Mouse (Mus musculus): ENCODE results near the gene Bcar3. TPM values are rescaled to one million over a fixed set of nuclear protein-coding genes. Genes with fewer than 3 reads are reported as not detected.

Gene Bcar3
- polyA plus RNA-seq, 1 experiment = 93.8 TPM

DNA sequence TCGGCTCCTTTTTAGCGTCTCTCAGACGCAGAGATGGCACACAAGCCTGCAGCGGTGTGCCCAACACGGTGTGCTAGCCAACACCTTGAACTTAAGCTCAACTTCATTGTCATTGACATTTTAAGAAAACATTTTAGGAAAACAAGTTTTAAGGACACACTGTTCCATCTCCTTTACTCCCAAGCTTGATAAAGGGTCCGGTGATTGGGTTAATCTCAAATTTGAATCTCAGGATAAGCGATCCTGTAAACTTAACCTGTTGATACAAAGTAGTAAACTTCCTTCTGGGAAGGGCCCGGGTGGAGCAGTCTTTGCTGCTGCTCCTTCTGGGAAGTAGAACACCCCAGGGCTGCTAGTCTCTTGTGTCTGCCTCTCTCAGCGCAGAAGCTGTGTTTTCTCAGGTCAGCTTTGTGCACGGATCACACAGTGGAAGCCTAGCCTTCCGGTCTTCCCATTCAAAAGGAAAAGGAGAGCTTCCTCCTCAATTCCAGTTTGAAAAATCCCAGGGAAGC is 179.6 kb downstream of the Bcar3 start:
- 37% methylated on average over 11 of the region's 11 CpGs for WGBS
- H3K36me3 ChIP-seq (ENCODE audit: control insufficient read depth, insufficient read depth, low read length) = peaks cover 6% of the 10 kb centered on the region
- TF ChIP-seq POLR2A (IDR thresholded peaks at IDR 0.05; ENCODE audit: low read depth, low read length) (no peak), CTCF (IDR thresholded peaks at IDR 0.05; ENCODE audit: extremely low read depth, insufficient read length, insufficient replicate concordance, low read depth, low read length) (no peak)
- H3K4me3 ChIP-seq (ENCODE audit: low read depth, low read length) = no peak overlapping the region
- H3K27me3 ChIP-seq (ENCODE audit: control insufficient read depth, insufficient read depth, low read length) = no peaks in the 10 kb centered on the region
- H3K4me1 ChIP-seq (ENCODE audit: control insufficient read depth, insufficient read depth, insufficient read length, low read length) = peaks cover 48% of the 10 kb centered on the region
- H3K27ac ChIP-seq (ENCODE audit: insufficient read depth, low read depth, low read length) = peak overlapping the region; percentile 99

DNA sequence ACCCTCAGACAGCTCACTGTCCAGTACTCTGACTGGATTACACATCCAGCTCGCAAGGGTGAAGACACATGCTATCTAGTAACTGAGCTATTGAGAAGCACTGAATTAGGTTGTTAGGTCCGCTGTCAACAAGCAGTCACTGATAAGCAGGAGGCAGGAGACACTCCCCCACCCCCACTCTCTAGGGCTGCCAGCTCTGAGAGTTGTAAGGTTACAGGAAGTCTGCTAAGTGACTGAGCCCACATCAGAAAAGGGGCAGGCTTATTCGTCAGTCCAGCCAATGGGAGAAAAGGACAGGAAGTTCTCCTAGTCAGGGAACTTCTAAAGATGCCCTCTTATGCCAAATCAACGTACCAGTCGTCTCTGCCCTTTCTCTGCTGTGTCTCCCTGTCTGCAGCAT is 180.1 kb downstream of the Bcar3 start:
- WGBS = 7% methylated on average over 5 of the region's 5 CpGs
- no peaks in the 10 kb centered on the region for H3K27me3 ChIP-seq (ENCODE audit: control insufficient read depth, insufficient read depth, low read length)
- no peak overlapping the region for H3K4me3 ChIP-seq (ENCODE audit: low read depth, low read length)
- H3K4me1 ChIP-seq (ENCODE audit: control insufficient read depth, insufficient read depth, insufficient read length, low read length) = peaks cover 48% of the 10 kb centered on the region
- H3K36me3 ChIP-seq (ENCODE audit: control insufficient read depth, insufficient read depth, low read length) = peaks cover 6% of the 10 kb centered on the region
- TF ChIP-seq CTCF (IDR thresholded peaks at IDR 0.05; ENCODE audit: extremely low read depth, insufficient read length, insufficient replicate concordance, low read depth, low read length) (no peak), POLR2A (IDR thresholded peaks at IDR 0.05; ENCODE audit: low read depth, low read length) (no peak)
- peak overlapping the region; percentile 99 for H3K27ac ChIP-seq (ENCODE audit: insufficient read depth, low read depth, low read length)

DNA sequence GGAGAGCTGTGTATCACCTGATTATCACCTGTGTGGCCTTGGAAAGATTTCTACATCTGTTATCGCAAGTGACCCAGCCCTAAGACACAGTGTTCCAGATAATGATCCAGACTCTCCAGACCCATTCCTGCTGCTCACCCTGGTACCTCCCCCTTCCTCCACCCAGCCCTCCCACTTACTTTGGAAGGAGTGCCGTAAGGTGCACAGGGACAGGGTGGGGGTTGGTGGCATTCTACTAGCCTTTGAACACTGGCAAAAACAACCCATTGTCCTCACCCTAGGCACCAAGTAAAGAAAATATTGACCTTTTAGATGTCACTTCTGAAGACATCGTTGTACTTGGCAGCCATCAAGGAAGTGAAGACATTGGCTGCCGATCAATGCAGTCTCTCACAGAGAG is 180.9 kb downstream of the Bcar3 start:
- 24% methylated on average over 4 of the region's 4 CpGs for WGBS
- H3K27me3 ChIP-seq (ENCODE audit: control insufficient read depth, insufficient read depth, low read length) = no peaks in the 10 kb centered on the region
- no peak overlapping the region for H3K4me3 ChIP-seq (ENCODE audit: low read depth, low read length)
- H3K36me3 ChIP-seq (ENCODE audit: control insufficient read depth, insufficient read depth, low read length) = peaks cover 6% of the 10 kb centered on the region
- TF ChIP-seq CTCF (IDR thresholded peaks at IDR 0.05; ENCODE audit: extremely low read depth, insufficient read length, insufficient replicate concordance, low read depth, low read length) (no peak), POLR2A (IDR thresholded peaks at IDR 0.05; ENCODE audit: low read depth, low read length) (no peak)
- peaks cover 43% of the 10 kb centered on the region for H3K4me1 ChIP-seq (ENCODE audit: control insufficient read depth, insufficient read depth, insufficient read length, low read length)
- H3K27ac ChIP-seq (ENCODE audit: insufficient read depth, low read depth, low read length) = peak overlapping the region; percentile 99

DNA sequence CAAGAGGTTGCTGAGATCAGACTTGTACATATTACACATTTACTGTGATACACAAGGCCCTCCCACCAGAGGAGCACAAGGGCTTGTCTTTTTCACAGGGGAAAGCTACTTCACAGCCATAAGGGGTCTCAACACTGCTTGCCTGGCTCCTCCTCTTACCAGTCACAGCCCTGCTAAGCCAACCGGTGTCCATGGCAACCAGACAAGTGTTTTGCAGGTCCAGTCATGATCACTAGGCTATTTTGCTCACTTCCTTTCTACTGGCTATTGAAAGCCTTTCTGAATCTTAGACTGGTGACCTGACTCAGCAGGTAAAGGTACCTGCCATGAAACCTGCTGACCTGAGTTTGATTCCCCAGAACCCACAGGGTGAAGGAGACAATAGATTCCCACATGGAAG is 181.8 kb downstream of the Bcar3 start:
- 77% methylated on average over 1 of the region's 1 CpGs for WGBS
- peaks cover 6% of the 10 kb centered on the region for H3K36me3 ChIP-seq (ENCODE audit: control insufficient read depth, insufficient read depth, low read length)
- no peak overlapping the region for H3K4me3 ChIP-seq (ENCODE audit: low read depth, low read length)
- no peak for TF ChIP-seq CTCF (IDR thresholded peaks at IDR 0.05; ENCODE audit: extremely low read depth, insufficient read length, insufficient replicate concordance, low read depth, low read length)
- TF ChIP-seq POLR2A (IDR thresholded peaks at IDR 0.05; ENCODE audit: low read depth, low read length) = no peak
- H3K27ac ChIP-seq (ENCODE audit: insufficient read depth, low read depth, low read length) = peak overlapping the region; percentile 99
- no peaks in the 10 kb centered on the region for H3K27me3 ChIP-seq (ENCODE audit: control insufficient read depth, insufficient read depth, low read length)
- peaks cover 45% of the 10 kb centered on the region for H3K4me1 ChIP-seq (ENCODE audit: control insufficient read depth, insufficient read depth, insufficient read length, low read length)

DNA sequence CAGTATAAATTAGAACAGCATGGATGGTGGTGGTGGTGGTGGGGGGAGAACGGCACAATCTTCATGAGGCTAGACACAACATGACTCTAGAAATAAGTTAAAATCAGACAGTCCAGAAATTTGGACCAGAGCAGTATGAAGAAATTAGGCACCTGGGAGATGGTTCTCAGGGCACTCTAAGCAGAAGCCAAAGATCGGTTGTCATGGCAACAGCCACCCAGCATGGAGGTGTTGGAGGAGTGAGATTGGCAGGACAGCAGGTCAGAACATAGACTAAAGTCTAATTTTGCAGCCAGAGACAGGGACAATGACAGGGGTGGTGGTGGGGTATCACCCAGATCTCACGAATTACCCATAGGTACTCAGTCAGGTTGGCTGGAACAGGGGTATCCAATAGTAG is 182.7 kb downstream of the Bcar3 start:
- peaks cover 6% of the 10 kb centered on the region for H3K36me3 ChIP-seq (ENCODE audit: control insufficient read depth, insufficient read depth, low read length)
- no peak for TF ChIP-seq POLR2A (IDR thresholded peaks at IDR 0.05; ENCODE audit: low read depth, low read length)
- no peak for TF ChIP-seq CTCF (IDR thresholded peaks at IDR 0.05; ENCODE audit: extremely low read depth, insufficient read length, insufficient replicate concordance, low read depth, low read length)
- WGBS = 91% methylated on average over 3 of the region's 3 CpGs

DNA sequence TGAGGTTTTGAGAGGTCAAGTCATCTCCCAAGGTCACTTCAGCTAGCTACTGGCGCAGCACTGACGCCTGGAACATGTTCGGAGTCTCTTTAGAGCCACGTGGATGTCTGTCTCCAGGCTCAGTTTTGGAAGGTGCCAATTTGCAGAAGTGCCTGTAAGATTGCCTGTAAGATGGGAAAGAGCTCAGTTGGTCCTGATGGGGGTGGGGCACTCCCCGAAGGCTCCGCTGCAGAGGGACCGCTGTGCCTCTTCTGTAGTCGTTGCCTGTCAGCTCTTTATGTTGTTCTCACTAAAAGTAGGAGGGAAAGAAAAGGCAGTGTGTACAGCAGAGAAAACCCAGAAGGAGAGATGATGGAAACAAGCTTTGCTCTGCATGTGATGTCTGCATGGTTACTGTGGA is 183.6 kb downstream of the Bcar3 start:
- Histone ChIP-seq H3K27me3 (ENCODE audit: control insufficient read depth, insufficient read depth, low read length) (no peaks in the 10 kb centered on the region), H3K4me1 (ENCODE audit: control insufficient read depth, insufficient read depth, insufficient read length, low read length) (peaks cover 38% of the 10 kb centered on the region), H3K27ac (ENCODE audit: insufficient read depth, low read depth, low read length) (no peak overlapping the region), H3K4me3 (ENCODE audit: low read depth, low read length) (no peak overlapping the region), H3K36me3 (ENCODE audit: control insufficient read depth, insufficient read depth, low read length) (peaks cover 2% of the 10 kb centered on the region; the same call in 1 of the 2 replicates)
- WGBS = 82% methylated on average over 8 of the region's 8 CpGs
- TF ChIP-seq POLR2A (IDR thresholded peaks at IDR 0.05; ENCODE audit: low read depth, low read length) = no peak
- TF ChIP-seq CTCF (IDR thresholded peaks at IDR 0.05; ENCODE audit: extremely low read depth, insufficient read length, insufficient replicate concordance, low read depth, low read length) = no peak

More for the DNA sequence above, 182.7 kb downstream of the Bcar3 start:
- H3K4me1 ChIP-seq (ENCODE audit: control insufficient read depth, insufficient read depth, insufficient read length, low read length) = peaks cover 39% of the 10 kb centered on the region
- no peaks in the 10 kb centered on the region for H3K27me3 ChIP-seq (ENCODE audit: control insufficient read depth, insufficient read depth, low read length)
- H3K27ac ChIP-seq (ENCODE audit: insufficient read depth, low read depth, low read length) = no peak overlapping the region
- no peak overlapping the region for H3K4me3 ChIP-seq (ENCODE audit: low read depth, low read length)

DNA sequence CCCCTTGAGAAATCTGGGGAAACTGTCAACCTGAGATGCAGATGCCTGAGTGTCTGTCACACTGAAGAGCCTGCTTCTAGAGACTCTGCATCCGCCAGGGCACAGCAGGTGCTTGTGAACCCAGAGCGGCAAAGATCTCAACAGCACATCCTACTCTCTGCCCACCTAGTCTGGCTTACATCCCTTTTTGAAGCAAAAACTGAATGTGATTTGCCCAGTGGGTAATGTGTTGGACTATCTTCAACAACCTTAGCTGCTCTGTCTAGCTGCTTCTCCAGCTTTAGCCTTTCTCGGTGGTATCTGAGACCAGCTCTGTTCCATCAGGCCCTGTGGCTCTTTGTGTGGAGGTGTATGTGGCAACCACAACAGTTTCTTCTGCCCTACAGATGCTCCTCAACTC is 184.8 kb downstream of the Bcar3 start:
- Histone ChIP-seq H3K36me3 (ENCODE audit: control insufficient read depth, insufficient read depth, low read length) (peaks cover 2% of the 10 kb centered on the region; the same call in 1 of the 2 replicates), H3K4me1 (ENCODE audit: control insufficient read depth, insufficient read depth, insufficient read length, low read length) (peaks cover 39% of the 10 kb centered on the region), H3K27ac (ENCODE audit: insufficient read depth, low read depth, low read length) (no peak overlapping the region), H3K27me3 (ENCODE audit: control insufficient read depth, insufficient read depth, low read length) (no peaks in the 10 kb centered on the region), H3K4me3 (ENCODE audit: low read depth, low read length) (no peak overlapping the region)
- WGBS = 93% methylated on average over 3 of the region's 3 CpGs
- no peak for TF ChIP-seq POLR2A (IDR thresholded peaks at IDR 0.05; ENCODE audit: low read depth, low read length)
- no peak for TF ChIP-seq CTCF (IDR thresholded peaks at IDR 0.05; ENCODE audit: extremely low read depth, insufficient read length, insufficient replicate concordance, low read depth, low read length)

Data from small intestine, adult 2 months (tissue).